Mouse (Mus musculus) midbrain, embryonic 14.5 days (tissue): ENCODE data around the gene Ccl8. TPM values are rescaled to one million over a fixed set of nuclear protein-coding genes. Genes with fewer than 3 reads are reported as not detected.

ENCODE experiments used
- ATAC-seq: fragments of 200-750 bp; cut with Nextera tagmentation; 2 replicates; pipeline ENCODE4 v1.8.0; 2017; ENCODE audit warnings: moderate number of reproducible peaks, moderate library complexity; ENCODE audit not compliant: low FRiP score, low TSS enrichment
- DNase-seq: peaks from one replicate; pipeline ENCODE4 v3.0.0-alpha.2; 2015
- H3K27ac ChIP-seq: fragments of 300-500 bp; sonication (generic); replicated peaks from 2 replicates; pipeline ENCODE4 v1.5.1; 2014; ENCODE audit warnings: mild to moderate bottlenecking, low read depth, low read length, moderate library complexity
- H3K27me3 ChIP-seq: fragments of 300-500 bp; sonication (generic); 2 replicates; pipeline ENCODE4 v1.6.1; 2014; ENCODE audit warnings: low read length, control low read depth, mixed read lengths; ENCODE audit not compliant: control insufficient read depth, insufficient read depth
- H3K36me3 ChIP-seq: fragments of 300-500 bp; sonication (generic); 2 replicates; pipeline ENCODE4 v1.6.1; 2014; ENCODE audit warnings: low read length, control low read depth; ENCODE audit not compliant: control insufficient read depth, insufficient read depth
- H3K4me1 ChIP-seq: fragments of 300-500 bp; sonication (generic); 2 replicates; pipeline ENCODE4 v1.6.1; 2014; ENCODE audit warnings: mild to moderate bottlenecking, antibody characterized with exemption, low read length, control low read depth; ENCODE audit not compliant: control insufficient read depth, insufficient read depth
- H3K4me2 ChIP-seq: fragments of 300-500 bp; sonication (generic); 2 replicates; pipeline ENCODE4 v1.6.1; 2014; ENCODE audit warnings: mild to moderate bottlenecking, low read length, moderate library complexity
- H3K4me3 ChIP-seq: fragments of 300-500 bp; sonication (generic); replicated peaks from 2 replicates; pipeline ENCODE4 v1.5.1; 2014; ENCODE audit warnings: low read depth, low read length
- H3K9ac ChIP-seq: fragments of 300-500 bp; sonication (generic); replicated peaks from 2 replicates; pipeline ENCODE4 v1.6.1; 2014; ENCODE audit warnings: mild to moderate bottlenecking, low read length, moderate library complexity
- H3K9me3 ChIP-seq: fragments of 300-500 bp; sonication (generic); 2 replicates; pipeline ENCODE4 v1.6.1; 2016; ENCODE audit warnings: low read length, control low read depth, mixed read lengths; ENCODE audit not compliant: control insufficient read depth
- WGBS: fragments of 180-500 bp; shearing (Covaris S2); extraction: QIAGEN DNeasy Blood & Tissue Kit; methylation state at CpG from one replicate; pipeline ENCODE4 v1.1.7; 2014; 5-methylcytosine and 5-hydroxymethylcytosine counted together
- polyA plus RNA-seq: library from polyadenylated mRNA; unstranded; fragments of >200 nt; fragmentation: Nextera tagmentation; extraction: Ambion mirVana; gene quantifications from 2 replicates; pipeline ENCODE4 v1.2.1, GENCODE M21; 2014

Ccl8 gene
- not detected in 2 replicates for polyA plus RNA-seq

DNA sequence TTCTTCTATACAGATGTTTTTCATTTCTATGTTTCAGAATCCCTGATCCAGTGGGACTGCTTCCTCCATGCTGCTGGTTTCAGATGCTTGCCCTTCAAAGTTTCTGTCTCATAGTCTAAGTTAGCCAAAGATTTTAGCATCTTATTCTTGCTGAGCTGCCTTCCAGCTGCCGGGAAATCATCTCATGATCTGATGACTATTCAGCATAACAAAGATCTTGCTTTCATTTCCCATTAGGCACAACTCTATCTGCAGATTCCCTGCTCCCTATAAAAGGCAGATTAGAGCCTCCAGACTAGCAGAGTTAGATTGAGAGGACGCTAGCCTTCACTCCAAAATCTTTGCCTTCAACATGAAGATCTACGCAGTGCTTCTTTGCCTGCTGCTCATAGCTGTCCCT, at the start of gene Ccl8:
Ccl8 (plus strand) TSS at position 301 of the 400 bp plus-strand sequence.
- Histone ChIP-seq H3K4me1 (no peaks in the 10 kb centered on the region), H3K9ac (no peak within 1 kb of the TSS), H3K9me3 (no peaks in the 10 kb centered on the region), H3K36me3 (no peaks in the 10 kb centered on the region), H3K27ac (no peak within 1 kb of the TSS), H3K4me2 (no peak within 1 kb of the TSS), H3K4me3 (no peak within 1 kb of the TSS), H3K27me3 (no peaks in the 10 kb centered on the region)
- ATAC-seq (no peak), DNase-seq (no peak)
- 82% methylated on average over 3 of the region's 3 CpGs for WGBS

DNA sequence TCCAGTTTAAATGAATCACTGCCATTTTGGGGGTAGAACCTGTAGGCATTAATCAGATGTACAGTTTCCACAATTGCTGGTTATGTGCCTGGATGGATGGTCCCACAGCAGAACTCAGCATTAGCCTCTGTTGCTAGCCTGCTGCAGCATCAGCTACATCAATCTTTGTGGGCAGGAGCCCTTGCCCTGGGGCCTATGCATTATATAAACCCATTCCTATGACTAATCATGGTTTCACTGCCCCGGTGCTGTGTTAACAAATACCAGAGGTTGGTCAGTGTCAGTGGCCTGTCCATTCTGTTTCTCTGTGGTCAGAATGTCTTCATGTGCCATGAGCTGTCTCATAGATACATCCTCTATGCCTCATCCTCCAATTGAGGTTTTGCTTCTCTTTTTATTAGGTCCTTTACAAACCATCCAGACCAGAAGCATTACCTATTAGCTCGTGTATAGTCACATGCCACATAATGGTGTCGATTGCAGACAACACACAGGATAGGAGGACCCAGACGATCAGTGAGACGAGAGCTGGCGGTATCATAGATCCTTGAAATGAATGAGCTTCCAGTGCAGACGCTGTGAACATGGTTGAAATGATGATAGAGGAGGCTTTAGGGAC, 47.9 kb upstream of the Ccl8 start:
- H3K4me1 ChIP-seq: no peaks in the 10 kb centered on the region
- DNase-seq: no peak

DNA sequence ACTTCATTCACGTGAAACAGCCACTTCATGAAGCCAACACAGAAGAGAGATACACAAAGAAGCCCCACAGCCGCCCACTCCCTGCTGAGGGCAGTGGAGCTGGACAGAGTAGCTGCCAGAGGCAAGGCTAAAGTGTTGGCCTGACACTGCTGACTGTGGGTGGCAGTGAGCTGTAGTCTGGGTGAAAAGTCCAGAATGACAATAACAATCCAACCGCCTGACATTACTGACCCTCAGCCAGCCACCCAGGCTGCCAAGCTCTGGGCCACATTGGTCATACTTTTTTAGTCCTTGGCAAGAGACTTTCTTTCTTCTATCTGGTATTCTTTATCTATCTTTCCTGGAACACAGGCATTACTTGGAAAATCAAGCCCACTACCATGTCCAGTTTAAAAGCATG, 43.9 kb upstream of the Ccl8 start:
- no peak overlapping the region for H3K4me2 ChIP-seq
- whole genome bisulfite sequencing: 82% methylated on average over 3 of the region's 3 CpGs
- no peaks in the 10 kb centered on the region for H3K36me3 ChIP-seq
- DNase-seq (no peak), ATAC-seq (no peak)
- no peak overlapping the region for H3K9ac ChIP-seq
- H3K4me3 ChIP-seq: no peak overlapping the region
- no peaks in the 10 kb centered on the region for H3K27me3 ChIP-seq
- H3K4me1 ChIP-seq: no peaks in the 10 kb centered on the region
- H3K9me3 ChIP-seq: no peaks in the 10 kb centered on the region
- no peak overlapping the region for H3K27ac ChIP-seq

More for the DNA sequence above, 47.9 kb upstream of the Ccl8 start:
- 85% methylated on average over 7 of the region's 7 CpGs for WGBS
- Histone ChIP-seq H3K27ac (no peak overlapping the region), H3K4me2 (no peak overlapping the region), H3K9me3 (no peaks in the 10 kb centered on the region), H3K27me3 (no peaks in the 10 kb centered on the region), H3K36me3 (no peaks in the 10 kb centered on the region), H3K4me3 (no peak overlapping the region), H3K9ac (no peak overlapping the region)
- ATAC-seq: no peak

DNA sequence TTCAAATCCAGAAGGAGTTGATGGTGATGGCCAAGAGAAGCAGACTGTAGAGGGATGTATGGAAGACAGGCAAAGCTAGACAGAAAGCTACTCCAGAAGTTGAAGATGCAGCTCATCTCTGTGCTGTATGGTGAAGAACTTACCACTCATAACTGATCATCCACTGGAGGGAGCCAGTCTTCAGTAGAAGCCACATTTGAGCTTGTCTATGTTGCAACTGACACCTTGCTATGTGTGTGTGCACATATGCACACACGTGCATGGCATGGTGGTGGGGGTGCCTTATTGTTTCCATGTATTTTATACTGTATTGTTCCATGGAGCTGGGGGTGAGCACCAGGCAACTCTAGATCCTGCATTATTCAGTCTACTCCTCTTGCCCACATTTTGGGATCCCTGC, 42.6 kb upstream of the Ccl8 start:
- Histone ChIP-seq H3K36me3 (no peaks in the 10 kb centered on the region), H3K4me3 (no peak overlapping the region), H3K4me2 (no peak overlapping the region), H3K9me3 (no peaks in the 10 kb centered on the region), H3K27me3 (no peaks in the 10 kb centered on the region), H3K4me1 (no peaks in the 10 kb centered on the region), H3K9ac (no peak overlapping the region), H3K27ac (no peak overlapping the region)
- DNase-seq (no peak), ATAC-seq (no peak)
- WGBS: 76% methylated on average over 1 of the region's 1 CpGs

DNA sequence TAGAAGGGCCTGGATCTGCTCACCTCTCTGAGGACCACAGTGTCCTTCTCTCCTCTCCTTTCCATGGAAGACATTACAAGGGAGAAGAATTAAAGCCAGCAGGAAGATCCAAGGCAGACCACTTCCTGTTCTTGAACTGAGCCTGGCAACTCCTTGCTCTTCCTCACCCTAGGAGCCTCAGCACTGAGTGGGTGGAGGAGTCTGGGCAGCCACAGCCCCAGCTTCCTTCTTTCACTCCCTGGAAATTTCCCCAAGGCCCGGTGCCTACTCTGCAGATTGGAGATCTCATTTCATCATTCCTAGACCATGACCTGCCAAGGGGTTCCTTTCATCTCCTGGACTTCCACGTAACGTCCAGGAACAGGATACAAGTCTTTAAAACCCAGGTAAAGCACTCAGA, 42.0 kb upstream of the Ccl8 start:
- 78% methylated on average over 3 of the region's 3 CpGs for WGBS

DNA sequence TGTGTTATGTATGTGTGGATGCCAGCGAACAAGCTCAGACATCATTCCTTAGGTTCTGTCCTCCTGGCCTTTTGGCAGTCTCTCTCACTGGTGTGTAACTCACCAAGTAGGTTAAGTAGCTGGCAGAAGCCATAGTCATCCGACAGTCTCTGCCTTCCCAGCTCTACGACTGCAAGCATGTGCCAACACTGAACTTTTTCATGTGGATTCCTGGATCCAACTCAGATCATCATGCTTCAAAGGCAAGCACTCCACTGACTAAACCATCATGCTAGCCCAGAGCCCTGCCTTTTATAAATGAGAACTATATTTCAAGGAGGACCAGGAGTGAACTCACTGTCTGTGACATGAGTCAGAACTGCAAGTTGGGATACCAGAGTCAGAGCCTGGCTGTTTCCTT, 41.3 kb upstream of the Ccl8 start:
- Histone ChIP-seq H3K9me3 (no peaks in the 10 kb centered on the region), H3K36me3 (no peaks in the 10 kb centered on the region), H3K27me3 (no peaks in the 10 kb centered on the region), H3K4me3 (no peak overlapping the region), H3K9ac (no peak overlapping the region), H3K27ac (no peak overlapping the region), H3K4me1 (no peaks in the 10 kb centered on the region), H3K4me2 (no peak overlapping the region)
- DNase-seq (no peak), ATAC-seq (no peak)
- 88% methylated on average over 3 of the region's 3 CpGs for WGBS

More for the DNA sequence above, 42.0 kb upstream of the Ccl8 start:
- H3K27ac ChIP-seq: no peak overlapping the region
- no peak for ATAC-seq
- H3K36me3 ChIP-seq: no peaks in the 10 kb centered on the region
- no peaks in the 10 kb centered on the region for H3K27me3 ChIP-seq
- DNase-seq: no peak
- H3K4me3 ChIP-seq: no peak overlapping the region
- no peaks in the 10 kb centered on the region for H3K9me3 ChIP-seq
- H3K4me1 ChIP-seq: no peaks in the 10 kb centered on the region
- H3K9ac ChIP-seq: no peak overlapping the region
- H3K4me2 ChIP-seq: no peak overlapping the region

DNA sequence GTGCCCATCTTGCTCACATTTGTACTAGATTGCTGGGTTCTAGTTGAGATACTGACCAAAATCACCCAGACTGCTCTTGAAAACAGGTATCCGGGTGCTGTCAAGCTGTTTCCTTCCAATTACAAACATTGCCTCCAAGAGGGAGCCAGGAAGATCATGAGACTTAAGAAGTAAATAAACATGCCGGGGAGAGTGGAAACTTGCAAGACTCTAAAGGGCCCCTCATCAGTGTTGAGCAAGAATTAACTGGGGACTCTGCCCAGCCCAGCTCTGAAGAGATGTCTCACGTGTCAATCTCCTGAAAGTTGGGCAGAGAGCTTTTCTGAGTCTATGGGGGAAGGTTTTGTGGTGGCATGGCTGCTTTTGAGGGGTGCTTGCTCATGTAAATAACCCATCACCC, 38.0 kb upstream of the Ccl8 start:
- no peak overlapping the region for H3K4me3 ChIP-seq
- H3K4me1 ChIP-seq: no peaks in the 10 kb centered on the region
- no peak overlapping the region for H3K9ac ChIP-seq
- ATAC-seq (no peak), DNase-seq (no peak)
- no peak overlapping the region for H3K4me2 ChIP-seq
- 82% methylated on average over 3 of the region's 3 CpGs for WGBS
- no peaks in the 10 kb centered on the region for H3K36me3 ChIP-seq
- H3K27me3 ChIP-seq: no peaks in the 10 kb centered on the region
- no peak overlapping the region for H3K27ac ChIP-seq
- H3K9me3 ChIP-seq: no peaks in the 10 kb centered on the region

DNA sequence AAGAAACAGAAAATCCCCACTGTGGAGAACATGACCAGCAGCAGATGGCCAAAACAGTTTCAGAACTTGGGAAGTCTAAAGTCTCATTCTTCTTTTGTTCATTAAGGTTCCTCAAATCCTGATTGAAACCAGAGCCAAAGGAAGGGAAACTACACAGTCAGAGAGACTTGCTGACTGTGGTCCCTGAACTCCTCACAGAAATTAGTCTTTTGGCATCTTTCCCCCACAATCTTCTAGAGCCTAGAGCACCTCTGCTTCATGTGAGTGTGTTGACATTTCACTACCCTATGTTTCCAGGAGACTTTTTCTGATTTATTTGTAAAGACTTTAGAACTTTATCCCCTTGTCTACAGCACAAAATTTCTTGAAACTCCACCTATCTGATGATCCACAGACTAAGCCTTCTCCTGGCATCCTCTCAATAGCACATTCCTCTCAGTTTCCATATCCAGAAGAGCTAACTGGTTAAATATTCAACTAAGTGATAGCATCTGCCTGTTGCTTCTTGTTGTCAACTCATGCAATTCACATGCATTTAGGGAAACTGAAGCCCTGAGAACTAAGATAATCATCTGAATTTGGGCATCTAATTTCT, 36.8 kb upstream of the Ccl8 start:
- H3K4me1 ChIP-seq: no peaks in the 10 kb centered on the region
- H3K4me3 ChIP-seq: no peak overlapping the region
- no peak overlapping the region for H3K9ac ChIP-seq
- no peak for DNase-seq
- no peaks in the 10 kb centered on the region for H3K36me3 ChIP-seq
- H3K27ac ChIP-seq: no peak overlapping the region
- H3K4me2 ChIP-seq: no peak overlapping the region
- no peaks in the 10 kb centered on the region for H3K9me3 ChIP-seq
- no peaks in the 10 kb centered on the region for H3K27me3 ChIP-seq
- ATAC-seq: no peak

DNA sequence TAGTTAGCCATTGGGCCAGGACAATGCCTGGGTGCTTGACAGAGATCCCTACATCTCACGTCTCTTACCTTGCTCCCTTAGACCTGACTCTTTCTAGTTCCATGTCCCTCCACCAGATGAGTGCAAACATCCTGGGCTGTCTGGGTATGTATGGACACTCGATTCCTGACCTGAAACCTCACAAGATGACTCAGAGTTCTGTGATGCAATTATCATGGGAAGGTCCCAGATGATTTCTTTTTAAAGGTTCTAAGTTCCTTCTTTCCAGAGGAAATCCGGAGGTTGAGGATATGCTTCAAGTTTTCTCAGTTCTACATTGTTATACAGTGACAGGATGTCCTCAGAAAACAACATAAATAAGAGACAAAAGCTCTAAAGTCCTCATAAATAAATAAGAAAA, 34.1 kb upstream of the Ccl8 start:
- ATAC-seq: no peak
- DNase-seq: no peak
- Histone ChIP-seq H3K4me1 (no peaks in the 10 kb centered on the region), H3K4me2 (no peak overlapping the region), H3K9ac (no peak overlapping the region), H3K4me3 (no peak overlapping the region), H3K9me3 (no peaks in the 10 kb centered on the region), H3K27me3 (no peaks in the 10 kb centered on the region), H3K27ac (no peak overlapping the region), H3K36me3 (no peaks in the 10 kb centered on the region)
- 81% methylated on average over 3 of the region's 3 CpGs for WGBS
